In the genomic region with DNA sequence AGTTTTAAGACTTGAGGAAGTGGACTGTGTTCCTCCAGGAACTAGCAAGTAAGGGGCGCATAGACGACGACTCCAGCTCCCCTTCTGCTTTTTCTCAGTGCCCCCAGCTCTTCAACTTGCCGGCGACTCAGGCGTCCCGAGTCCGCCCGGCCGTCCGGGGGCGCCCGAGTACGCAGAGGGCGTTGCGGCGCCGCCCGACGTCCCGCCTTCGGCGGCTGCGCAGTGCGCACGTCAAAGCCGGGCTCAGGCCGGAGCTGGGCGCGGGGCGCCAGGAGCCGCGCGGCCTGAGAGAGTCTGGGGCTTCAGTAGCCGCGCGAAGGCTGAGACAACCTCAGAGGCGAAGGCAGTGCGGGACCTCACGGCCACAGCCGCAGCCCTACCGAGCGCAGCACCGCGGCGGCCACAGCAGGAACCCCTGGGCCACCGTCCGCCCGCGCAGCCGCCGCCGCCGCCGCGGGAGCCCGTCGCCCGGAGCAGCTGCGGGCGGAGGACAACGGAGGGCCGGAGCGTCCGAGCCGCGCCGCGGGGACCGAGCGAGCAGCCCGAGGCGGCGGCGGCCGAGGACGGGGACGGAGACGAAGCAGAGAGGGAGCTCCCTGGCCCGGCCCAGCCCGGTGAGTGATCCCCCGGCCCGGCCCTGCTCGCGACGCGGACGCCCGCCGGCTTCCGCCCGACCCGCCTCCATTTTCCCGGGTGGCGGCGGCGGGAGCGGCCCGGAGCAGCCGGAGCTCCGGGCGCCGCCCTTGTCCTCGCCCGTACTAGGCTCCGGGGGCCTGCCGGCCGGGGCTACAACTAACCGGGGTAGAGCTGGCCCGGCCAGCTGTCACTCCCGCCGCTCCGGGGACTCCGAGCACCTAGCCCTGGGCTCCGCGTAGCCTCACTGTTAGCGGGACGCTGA, we compare ENCODE assay signal across 8 mouse cellular contexts. TPM values are rescaled to one million over a fixed set of nuclear protein-coding genes. Genes with fewer than 3 reads are reported as not detected.
DNase-seq lines count a peak whose midpoint lies in the region; ATAC-seq and TF ChIP-seq lines count a peak whose summit lies in the region.

Gene Cab39, plus strand, starts transcription at position 234 of the 898 bp plus-strand sequence.

- peak; percentile 66 for TF ChIP-seq POLR2A in cortical plate, adult 2 months (IDR thresholded peaks at IDR 0.05; ENCODE audit: extremely low read depth, insufficient read depth, low read length)

- TF ChIP-seq CTCF in cortical plate, adult 2 months (IDR thresholded peaks at IDR 0.05; ENCODE audit: extremely low read depth, insufficient read depth, low read length): peak; percentile 27

- ATAC-seq in activated CD4-positive, CD25-positive, alpha-beta regulatory T cell, adult 4 months: peak; percentile 75
- peak; percentile 93 for ATAC-seq in megakaryocyte progenitor cell, adult 5-6 weeks (replicated peaks; ENCODE audit: poor library complexity)

- H3K4me3 ChIP-seq in cortical plate, adult 2 months (ENCODE audit: insufficient read depth, low read length): peak within 1 kb of the TSS; percentile 88

- H3K4me1 ChIP-seq in cortical plate, adult 2 months (ENCODE audit: control insufficient read depth, insufficient read depth, low read length): no peaks in the 10 kb centered on the region; the same call in 1 of the 2 replicates

- DNase-seq in gastrocnemius, postnatal 10 days: peak; percentile 92
- DNase-seq in induced T-regulatory cell, adult 2 months (ENCODE audit: low read depth): peak; percentile 93
- DNase-seq in left cerebral cortex, adult 9 months (ENCODE audit: low spot score in 2 of 2): peak; percentile 46 to 86
- DNase-seq in right cerebral cortex, postnatal 14 days: peak; percentile 89
- DNase-seq in urinary bladder, postnatal 36 days (ENCODE audit: low spot score in 2 of 2): peak; percentile 80 to 84

- H3K27ac ChIP-seq in cortical plate, adult 2 months (ENCODE audit: insufficient read depth, low read length): peak within 1 kb of the TSS; percentile 100

RNA-seq across cellular contexts. Expression of gene Cab39, which starts in this region (rescaled TPM):
- polyA plus RNA-seq in activated CD4-positive, CD25-positive, alpha-beta regulatory T cell, adult 4 months (2017; shearing (Covaris generic)): 10 to 100 TPM; 45.1 to 58.3 TPM
- polyA plus RNA-seq in cortical plate, adult 2 months (2012; rRNA removed): 113 and 114 TPM in 2 replicates
- 10 to 100 TPM; 68.8 to 86.6 TPM for total RNA-seq in gastrocnemius, postnatal 10 days (2021)
- 83.1 and 84.9 TPM in 2 replicates for total RNA-seq in megakaryocyte progenitor cell, adult 5-6 weeks (2015)
- total RNA-seq in megakaryocyte progenitor cell, adult 5-6 weeks (2017): 122 and 126 TPM in 2 replicates

Comparison
In these comparisons a context has a peak if more than half of its experiments do, and no peak if none do; other contexts are left out.
1. Peak in every context shown above with its lines: DNase-seq, ATAC-seq, H3K4me3 ChIP-seq and H3K27ac ChIP-seq.